Comparison of ENCODE assay signal across 8 mouse cellular contexts in genomic region chr17:47611661-47611982, GRCm38 (mm10). TPM values are rescaled to one million over a fixed set of nuclear protein-coding genes. Genes with fewer than 3 reads are reported as not detected.
DNase-seq lines count a peak whose midpoint lies in the region; ATAC-seq and TF ChIP-seq lines count a peak whose summit lies in the region.

No protein-coding gene starts in this region.

- H3K9ac ChIP-seq in embryonic facial prominence, embryonic 12.5 days, result peak overlapping the region; percentile 74
- H3K9ac ChIP-seq in intestine, embryonic 15.5 days, result peak overlapping the region; percentile 68
- H3K9ac ChIP-seq in midbrain, postnatal 0 days (replicated peaks; ENCODE audit: low read length, poor library complexity, severe bottlenecking), result peak overlapping the region; percentile 78

- no peaks in the 10 kb centered on the region for H3K9me3 ChIP-seq in embryonic facial prominence, embryonic 12.5 days
- H3K9me3 ChIP-seq in intestine, embryonic 15.5 days, result no peaks in the 10 kb centered on the region
- no peaks in the 10 kb centered on the region for H3K9me3 ChIP-seq in midbrain, postnatal 0 days (ENCODE audit: low read length)

- ATAC-seq in embryonic facial prominence, embryonic 12.5 days (ENCODE audit: insufficient number of reproducible peaks, insufficient read depth, low FRiP score, low TSS enrichment), result no peak
- no peak for ATAC-seq in intestine, embryonic 15.5 days
- no peak; the same call in 1 of the 2 replicates for ATAC-seq in midbrain, postnatal 0 days (ENCODE audit: low FRiP score)

- H3K36me3 ChIP-seq in embryonic facial prominence, embryonic 12.5 days, result peaks cover 36% of the 10 kb centered on the region
- peaks cover 13% of the 10 kb centered on the region for H3K36me3 ChIP-seq in intestine, embryonic 15.5 days
- H3K36me3 ChIP-seq in midbrain, postnatal 0 days (ENCODE audit: insufficient read depth, low read length), result peaks cover 12% of the 10 kb centered on the region

- peak overlapping the region; percentile 65 for H3K4me2 ChIP-seq in embryonic facial prominence, embryonic 12.5 days (replicated peaks)
- H3K4me2 ChIP-seq in intestine, embryonic 15.5 days (replicated peaks), result peak overlapping the region; percentile 79
- H3K4me2 ChIP-seq in midbrain, postnatal 0 days (ENCODE audit: low read depth, low read length, poor library complexity, severe bottlenecking), result peak overlapping the region; percentile 83

- peaks cover 21% of the 10 kb centered on the region for H3K4me1 ChIP-seq in embryonic facial prominence, embryonic 12.5 days
- peaks cover 16% of the 10 kb centered on the region for H3K4me1 ChIP-seq in intestine, embryonic 15.5 days (replicated peaks)
- peaks cover 13% of the 10 kb centered on the region; the same call in 1 of the 2 replicates for H3K4me1 ChIP-seq in midbrain, postnatal 0 days (ENCODE audit: insufficient read depth, low read length)

- no peak for TF ChIP-seq CTCF in layer of hippocampus, adult 2 months (conservative IDR thresholded peaks at IDR 0.05)
- no peak for TF ChIP-seq CTCF in midbrain, postnatal 0 days (IDR thresholded peaks at IDR 0.05)

- intact Hi-C loops in left cerebral cortex, postnatal 14 days (cut with DNase I), result loop anchor here (5.0 kb wide), 1 partner anchor 71 kb away; no protein-coding TSS in a partner anchor

- WGBS in embryonic facial prominence, embryonic 12.5 days, result under 1% methylated on average over 13 of the region's 13 CpGs
- WGBS in intestine, embryonic 15.5 days, result under 1% methylated on average over 13 of the region's 13 CpGs
- 0% methylated on average over 13 of the region's 13 CpGs for WGBS in midbrain, postnatal 0 days

- H3K27me3 ChIP-seq in embryonic facial prominence, embryonic 12.5 days, result no peaks in the 10 kb centered on the region
- no peaks in the 10 kb centered on the region for H3K27me3 ChIP-seq in intestine, embryonic 15.5 days (replicated peaks)
- H3K27me3 ChIP-seq in midbrain, postnatal 0 days (ENCODE audit: insufficient read depth, low read length), result no peaks in the 10 kb centered on the region

- peak overlapping the region; percentile 97 for H3K27ac ChIP-seq in layer of hippocampus, adult 2 months
- H3K27ac ChIP-seq in embryonic facial prominence, embryonic 12.5 days, result no peak overlapping the region
- peak overlapping the region; percentile 24; the same call in 1 of the 2 replicates for H3K27ac ChIP-seq in intestine, embryonic 15.5 days
- peak overlapping the region; percentile 79 for H3K27ac ChIP-seq in midbrain, postnatal 0 days (ENCODE audit: low read depth, low read length)

- H3K4me3 ChIP-seq in layer of hippocampus, adult 2 months, result peak overlapping the region; percentile 95
- peak overlapping the region; percentile 78 for H3K4me3 ChIP-seq in embryonic facial prominence, embryonic 12.5 days
- peak overlapping the region; percentile 74 for H3K4me3 ChIP-seq in intestine, embryonic 15.5 days (replicated peaks)
- peak overlapping the region; percentile 81 for H3K4me3 ChIP-seq in midbrain, postnatal 0 days (ENCODE audit: low read depth, low read length)

- DNase-seq in layer of hippocampus, adult 2 months (ENCODE audit: low spot score in 2 of 2), result no peak
- DNase-seq in layer of hippocampus, adult 8-10 months (ENCODE audit: low spot score in 2 of 2), result no peak
- no peak for DNase-seq in midbrain, postnatal 0 days (ENCODE audit: low spot score)
- DNase-seq in left cerebral cortex, postnatal 14 days (ENCODE audit: low spot score in 2 of 2), result no peak
- DNase-seq in thymus, postnatal 0 days (ENCODE audit: low spot score), result no peak
- DNase-seq in left cerebral cortex, adult 8-10 months (ENCODE audit: low spot score in 2 of 2), result no peak

RNA-seq across cellular contexts. Expression of gene Gm20517, which starts 0.2 kb away (rescaled TPM):
- total RNA-seq in layer of hippocampus, adult 2 months (2021), result 1 to 10 TPM; 4.4 to 5.5 TPM
- 1 to 10 TPM; 4.9 to 8.9 (median 7.0) TPM for total RNA-seq in layer of hippocampus, adult 8-10 months (2022)
- 1.6 and 2.2 TPM in 2 replicates for polyA plus RNA-seq in embryonic facial prominence, embryonic 12.5 days (2016; fragmentation: Nextera tagmentation; extraction: Ambion mirVana)
- polyA plus RNA-seq in intestine, embryonic 15.5 days (2015; fragmentation: Nextera tagmentation; extraction: Ambion mirVana), result 0.54 and 0.88 TPM in 2 replicates
- 3.2 and 8.0 TPM in 2 replicates for total RNA-seq in midbrain, postnatal 0 days (2014; rRNA removed)
- 0.96 and 1.1 TPM in 2 replicates for polyA plus RNA-seq in midbrain, postnatal 0 days (2015; fragmentation: Nextera tagmentation; extraction: Ambion mirVana)
- 1 to 10 TPM; 5.8 to 7.4 TPM for total RNA-seq in left cerebral cortex, postnatal 14 days (2021)
- polyA plus RNA-seq in thymus, postnatal 0 days (2015; fragmentation: Nextera tagmentation; extraction: Ambion mirVana), result 1.8 TPM in 2 replicates
- 1 to 10 TPM; 3.8 to 9.6 (median 6.6) TPM for total RNA-seq in left cerebral cortex, adult 8-10 months (2022)

RNA-seq across cellular contexts. Expression of gene Med20, which starts 0.2 kb away (rescaled TPM):
- total RNA-seq in layer of hippocampus, adult 2 months (2021), result 10 to 100 TPM; 31.6 to 36.0 TPM
- 10 to 100 TPM; 31.1 to 40.3 (median 33.1) TPM for total RNA-seq in layer of hippocampus, adult 8-10 months (2022)
- polyA plus RNA-seq in embryonic facial prominence, embryonic 12.5 days (2016; fragmentation: Nextera tagmentation; extraction: Ambion mirVana), result 46.9 and 47.2 TPM in 2 replicates
- polyA plus RNA-seq in intestine, embryonic 15.5 days (2015; fragmentation: Nextera tagmentation; extraction: Ambion mirVana), result 39.8 and 41.2 TPM in 2 replicates
- 33.8 and 44.7 TPM in 2 replicates for total RNA-seq in midbrain, postnatal 0 days (2014; rRNA removed)
- polyA plus RNA-seq in midbrain, postnatal 0 days (2015; fragmentation: Nextera tagmentation; extraction: Ambion mirVana), result 32.4 TPM in 2 replicates
- 10 to 100 TPM; 20.8 to 28.9 TPM for total RNA-seq in left cerebral cortex, postnatal 14 days (2021)
- 46.9 and 50.1 TPM in 2 replicates for polyA plus RNA-seq in thymus, postnatal 0 days (2015; fragmentation: Nextera tagmentation; extraction: Ambion mirVana)
- 10 to 100 TPM; 26.3 to 34.7 (median 27.2) TPM for total RNA-seq in left cerebral cortex, adult 8-10 months (2022)

RNA-seq across cellular contexts. Expression of gene Bysl, which starts 0.3 kb away (rescaled TPM):
- 10 to 100 TPM; 18.1 to 18.2 TPM for total RNA-seq in layer of hippocampus, adult 2 months (2021)
- total RNA-seq in layer of hippocampus, adult 8-10 months (2022), result 10 to 100 TPM; 16.9 to 18.6 (median 17.8) TPM
- 29.6 and 30.7 TPM in 2 replicates for polyA plus RNA-seq in embryonic facial prominence, embryonic 12.5 days (2016; fragmentation: Nextera tagmentation; extraction: Ambion mirVana)
- polyA plus RNA-seq in intestine, embryonic 15.5 days (2015; fragmentation: Nextera tagmentation; extraction: Ambion mirVana), result 20.1 and 22.4 TPM in 2 replicates
- 25.8 and 26.0 TPM in 2 replicates for total RNA-seq in midbrain, postnatal 0 days (2014; rRNA removed)
- polyA plus RNA-seq in midbrain, postnatal 0 days (2015; fragmentation: Nextera tagmentation; extraction: Ambion mirVana), result 31.9 and 33.1 TPM in 2 replicates
- total RNA-seq in left cerebral cortex, postnatal 14 days (2021), result 10 to 100 TPM; 21.0 to 21.1 TPM
- 21.3 and 22.4 TPM in 2 replicates for polyA plus RNA-seq in thymus, postnatal 0 days (2015; fragmentation: Nextera tagmentation; extraction: Ambion mirVana)
- 10 to 100 TPM; 15.7 to 19.0 (median 17.1) TPM for total RNA-seq in left cerebral cortex, adult 8-10 months (2022)

RNA-seq across cellular contexts. Expression of gene Usp49, which starts 18.9 kb away (rescaled TPM):
- 10 to 100 TPM; 11.5 to 12.3 TPM for total RNA-seq in layer of hippocampus, adult 2 months (2021)
- 10 to 100 TPM in 3 of 4 experiments, 1 to 10 TPM in 1; 8.1 to 11.5 (median 10.8) TPM for total RNA-seq in layer of hippocampus, adult 8-10 months (2022)
- polyA plus RNA-seq in embryonic facial prominence, embryonic 12.5 days (2016; fragmentation: Nextera tagmentation; extraction: Ambion mirVana), result 9.5 and 11.0 TPM in 2 replicates
- polyA plus RNA-seq in intestine, embryonic 15.5 days (2015; fragmentation: Nextera tagmentation; extraction: Ambion mirVana), result 5.9 and 6.3 TPM in 2 replicates
- 24.3 and 24.4 TPM in 2 replicates for total RNA-seq in midbrain, postnatal 0 days (2014; rRNA removed)
- polyA plus RNA-seq in midbrain, postnatal 0 days (2015; fragmentation: Nextera tagmentation; extraction: Ambion mirVana), result 3.7 and 3.9 TPM in 2 replicates
- 10 to 100 TPM in 1 of 2 experiments, 1 to 10 TPM in 1; 9.0 to 10.4 TPM for total RNA-seq in left cerebral cortex, postnatal 14 days (2021)
- polyA plus RNA-seq in thymus, postnatal 0 days (2015; fragmentation: Nextera tagmentation; extraction: Ambion mirVana), result 3.9 and 4.6 TPM in 2 replicates
- total RNA-seq in left cerebral cortex, adult 8-10 months (2022), result 10 to 100 TPM; 10.2 to 13.4 (median 11.6) TPM
